Mouse (Mus musculus) spleen, embryonic (tissue): ENCODE data around the gene Nbeal2.

ENCODE experiments used
- CTCF ChIA-PET: fragments of 350-600 bp; sonication (Branson Sonifier 250); formaldehyde crosslinking; loops from one replicate; lab custom pipeline; 2022; lab: Charles Lee

Gene Nbeal2

DNA sequence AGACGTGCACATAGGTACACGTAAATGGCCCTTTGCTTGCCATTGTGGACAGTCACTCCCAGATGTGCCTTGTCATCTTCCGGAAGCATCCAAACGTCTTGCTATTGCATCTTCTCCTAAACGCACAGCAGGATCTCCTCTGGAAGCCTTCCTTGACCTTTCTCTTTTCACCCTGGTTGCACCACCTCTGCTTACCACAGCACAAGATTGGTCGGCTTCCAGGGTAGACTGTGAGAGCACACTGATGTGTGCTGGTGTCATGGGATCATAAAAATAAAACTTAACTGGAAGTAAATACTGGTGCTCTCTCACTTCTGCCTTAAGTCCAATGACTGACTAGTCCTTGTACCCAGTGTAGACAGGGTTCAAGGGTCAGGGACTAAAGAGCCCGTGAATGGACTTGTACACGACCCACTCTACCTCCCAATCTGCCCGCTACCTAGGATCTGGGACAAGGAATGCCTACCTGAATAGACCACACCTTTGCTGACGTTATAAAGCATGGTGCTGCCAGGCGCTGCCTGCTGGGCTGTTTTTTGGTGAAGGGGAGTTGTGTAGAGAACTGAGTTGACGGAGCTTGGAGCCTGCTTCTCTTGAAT is 31.2 kb downstream of the Nbeal2 start:
- CTCF ChIA-PET, result no interaction called here

DNA sequence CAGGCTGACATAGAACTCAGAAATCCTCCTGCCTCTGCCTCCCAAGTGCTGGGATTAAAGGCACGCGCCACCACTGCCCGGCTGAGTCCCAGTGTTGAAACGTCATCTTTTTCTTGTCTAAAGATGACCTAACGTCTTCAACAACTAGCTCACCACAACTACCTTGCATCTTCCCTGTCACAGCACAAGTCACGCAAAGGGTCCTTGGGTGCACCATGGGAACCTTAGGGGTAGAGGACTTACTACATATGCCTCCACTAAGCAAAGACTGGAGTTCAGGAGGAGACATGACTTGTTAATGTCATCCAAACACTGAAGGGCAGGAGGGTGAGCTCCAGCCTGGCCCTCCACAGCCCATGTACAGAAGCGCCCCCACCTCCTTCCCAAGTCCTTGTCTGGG is 33.3 kb downstream of the Nbeal2 start:
- CTCF ChIA-PET, result no interaction called here

DNA sequence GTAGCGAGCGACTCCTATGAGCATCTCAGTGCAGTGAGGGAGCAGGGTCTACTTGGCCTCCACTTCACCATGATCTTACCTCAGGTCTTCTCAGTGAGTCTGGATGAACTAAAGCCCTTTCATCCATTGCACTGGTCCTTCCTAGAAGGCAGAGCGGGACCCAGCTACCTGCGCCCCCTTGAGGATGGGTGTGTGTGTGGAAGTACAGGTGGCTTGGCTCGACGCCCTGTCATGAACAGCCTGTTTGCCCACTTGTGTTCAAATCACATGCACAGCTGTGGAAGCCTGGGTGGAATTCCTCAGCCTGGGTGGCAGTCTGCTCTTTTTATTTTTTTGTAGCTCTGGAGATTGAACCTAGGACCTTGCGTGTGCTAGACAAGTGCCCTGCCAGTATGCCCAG is 33.8 kb downstream of the Nbeal2 start:
- CTCF ChIA-PET, result no interaction called here

DNA sequence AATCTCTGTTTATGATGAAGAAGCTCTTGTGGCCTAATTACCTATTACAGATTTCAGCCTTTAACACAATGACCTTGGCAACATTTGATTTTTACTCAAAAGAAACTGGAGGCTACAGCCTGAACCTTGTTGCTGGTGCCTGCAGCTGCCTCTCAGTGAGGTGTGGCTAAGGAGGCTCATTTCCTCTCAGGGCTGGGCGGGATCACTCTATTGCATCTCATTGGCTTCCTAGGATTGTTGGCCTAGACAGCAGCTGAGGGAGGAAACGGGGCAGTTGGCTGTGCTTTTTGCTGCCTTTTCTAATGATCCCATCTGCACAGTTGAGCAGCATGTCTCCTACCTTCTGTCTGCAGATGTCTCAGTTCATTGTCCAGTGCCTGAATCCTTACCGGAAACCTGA is 36.9 kb downstream of the Nbeal2 start:
- CTCF ChIA-PET, result no interaction called here

DNA sequence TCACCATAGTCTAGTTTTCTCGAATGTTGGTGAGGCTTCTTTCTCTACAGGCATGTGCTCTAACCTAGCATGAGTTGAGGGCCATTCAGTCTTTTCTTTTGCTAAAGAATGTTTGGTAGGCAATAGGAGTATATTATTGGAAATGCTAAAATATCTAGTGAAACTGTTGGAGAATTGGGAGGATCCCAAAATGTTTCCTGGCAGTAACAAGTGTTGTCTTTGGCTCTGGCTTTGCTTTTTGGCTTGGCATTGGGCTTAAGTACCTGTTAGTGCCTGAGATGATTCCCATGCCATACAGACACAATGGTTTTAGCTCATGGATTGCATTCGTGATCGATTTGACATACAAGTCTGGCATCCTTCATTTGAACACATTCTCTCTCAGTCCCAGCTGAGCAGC is 42.5 kb downstream of the Nbeal2 start:
- CTCF ChIA-PET, result interaction anchor here (0.6 kb wide), 1 partner anchor 297 kb away, joined by 3 read pairs; no protein-coding TSS in a partner anchor

DNA sequence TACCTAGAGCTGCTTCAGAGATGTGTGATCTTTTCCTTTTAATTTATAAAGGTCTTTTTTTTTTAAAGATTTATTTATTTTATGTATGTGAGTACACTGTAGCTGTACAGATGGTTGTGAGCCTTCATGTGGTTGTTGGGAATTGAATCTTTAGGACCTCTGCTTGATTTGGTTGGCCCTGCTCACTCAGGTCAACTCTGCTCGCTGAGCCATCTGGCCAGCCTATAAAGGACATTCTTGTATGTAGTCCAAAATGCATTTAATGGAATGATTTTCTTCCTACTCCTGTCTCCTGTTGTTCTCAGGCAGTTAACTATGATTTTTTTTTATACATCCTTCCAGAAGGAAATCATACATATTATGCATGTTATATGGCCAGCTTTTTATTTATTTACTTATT is 70.4 kb downstream of the Nbeal2 start:
- CTCF ChIA-PET, result no interaction called here

DNA sequence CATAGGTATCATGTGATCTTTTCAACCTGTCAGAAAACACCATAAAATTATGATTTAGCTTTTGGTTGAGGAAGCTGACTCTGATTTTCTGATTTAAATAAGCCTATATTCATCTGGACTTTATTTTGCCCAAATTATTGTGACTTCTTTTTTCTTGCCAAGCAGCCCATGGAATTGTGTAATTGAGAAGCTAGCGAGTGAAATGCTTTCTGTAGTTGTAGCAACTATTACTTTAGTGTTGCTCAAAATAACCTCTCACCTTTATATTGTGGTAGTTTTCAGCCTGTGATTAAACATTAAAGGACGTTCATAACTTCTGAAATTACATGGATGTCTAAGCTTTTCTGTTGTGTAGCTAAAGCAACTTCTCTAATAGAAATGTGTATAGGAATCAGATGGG is 71.8 kb downstream of the Nbeal2 start:
- CTCF ChIA-PET, result no interaction called here
